Mouse (Mus musculus): Measurements from ENCODE around the gene Efna1. TPM values are rescaled to one million over a fixed set of nuclear protein-coding genes. Genes with fewer than 3 reads are reported as not detected.

The Efna1 gene
- 9.5 and 11.0 TPM in 2 replicates for polyA plus RNA-seq (2016; fragmentation: Nextera tagmentation; extraction: Ambion mirVana)

DNA sequence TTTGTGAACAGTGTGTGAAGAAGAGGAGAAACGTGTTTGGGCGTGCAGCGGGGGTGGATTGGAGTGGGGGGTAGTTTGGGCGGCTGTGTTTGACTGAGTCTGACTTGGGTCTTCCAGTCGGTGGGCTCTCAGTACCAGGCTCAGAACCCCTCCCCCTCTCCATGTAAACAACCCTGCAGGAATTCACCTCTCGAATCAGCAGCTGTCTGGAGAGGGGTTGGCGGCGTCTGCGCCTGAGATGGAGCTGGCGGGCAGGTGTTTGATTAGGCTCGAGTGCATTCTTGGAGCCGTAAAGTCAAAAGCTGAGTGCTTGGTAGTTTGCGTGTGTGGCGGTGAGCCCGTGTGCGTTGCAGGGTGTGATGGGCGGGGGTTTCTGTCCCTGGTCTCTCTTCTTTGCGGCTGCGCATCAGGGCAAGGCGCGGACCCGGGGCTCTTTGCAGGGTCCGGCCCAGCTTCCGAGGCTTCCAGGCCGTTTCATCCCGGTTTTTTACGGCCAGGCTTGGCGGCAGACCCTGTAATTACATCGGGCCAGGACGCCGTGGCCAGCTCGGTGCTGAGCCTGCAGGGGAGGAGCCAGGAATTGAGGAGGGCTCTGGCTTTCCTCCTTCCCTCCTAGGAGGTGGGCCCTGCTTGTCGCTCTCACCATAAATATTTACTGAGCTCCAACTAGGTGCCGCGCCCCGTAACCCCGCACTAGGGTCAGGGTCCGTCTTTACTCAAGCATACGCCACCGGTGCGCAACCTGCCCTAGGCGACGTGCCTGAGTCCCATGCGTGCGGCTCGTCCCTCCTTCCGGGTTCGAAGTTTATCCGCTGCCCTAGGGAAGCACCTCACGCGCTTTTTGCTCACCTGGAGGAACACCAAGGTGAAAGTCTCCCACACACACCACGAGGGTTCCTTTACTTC, at the start of gene Efna1:
Gene Efna1 (minus strand): TSS at position 537 of the 906 bp plus-strand sequence.
- H3K4me1 ChIP-seq, result peaks cover 41% of the 10 kb centered on the region
- H3K4me3 ChIP-seq, result peak within 1 kb of the TSS; percentile 45
- no peaks in the 10 kb centered on the region for H3K9me3 ChIP-seq
- H3K9ac ChIP-seq (replicated peaks), result peak within 1 kb of the TSS; percentile 48
- under 1% methylated on average over 52 of the region's 52 CpGs for WGBS
- no peak within 1 kb of the TSS for H3K27ac ChIP-seq (replicated peaks)
- peak within 1 kb of the TSS; percentile 74 for H3K4me2 ChIP-seq (replicated peaks)
- H3K36me3 ChIP-seq, result no peaks in the 10 kb centered on the region
- peak; percentile 13 for ATAC-seq (ENCODE audit: low FRiP score, low read depth)
- H3K27me3 ChIP-seq, result peaks cover 70% of the 10 kb centered on the region

DNA sequence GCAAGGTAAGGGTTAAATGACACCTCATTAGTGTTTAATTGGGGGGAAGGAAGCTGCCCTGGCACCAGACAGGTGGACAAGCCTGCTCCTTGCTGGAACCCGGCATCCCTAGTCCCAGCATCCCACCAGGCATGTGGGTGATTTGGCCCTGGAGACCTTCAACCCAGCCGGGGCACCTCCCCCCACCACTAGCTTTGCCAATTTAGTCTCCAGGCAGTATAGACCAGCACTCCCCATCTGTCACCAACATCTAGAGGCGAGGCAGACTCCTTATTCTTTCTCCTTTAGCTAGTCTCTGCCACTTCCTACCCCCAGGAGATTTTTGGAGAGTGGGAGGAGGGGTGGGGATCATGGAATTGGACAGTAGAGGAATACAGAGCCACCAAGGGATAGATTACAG, 49.4 kb upstream of the Efna1 start:
- H3K27me3 ChIP-seq, result peaks cover 71% of the 10 kb centered on the region
- H3K9ac ChIP-seq (replicated peaks), result no peak overlapping the region
- H3K4me1 ChIP-seq, result peaks cover 41% of the 10 kb centered on the region
- peaks cover 18% of the 10 kb centered on the region for H3K36me3 ChIP-seq
- H3K9me3 ChIP-seq, result no peaks in the 10 kb centered on the region
- WGBS, result 66% methylated on average over 3 of the region's 3 CpGs
- no peak overlapping the region for H3K4me2 ChIP-seq (replicated peaks)
- ATAC-seq (ENCODE audit: low FRiP score, low read depth), result no peak
- H3K27ac ChIP-seq (replicated peaks), result no peak overlapping the region
- no peak overlapping the region for H3K4me3 ChIP-seq

DNA sequence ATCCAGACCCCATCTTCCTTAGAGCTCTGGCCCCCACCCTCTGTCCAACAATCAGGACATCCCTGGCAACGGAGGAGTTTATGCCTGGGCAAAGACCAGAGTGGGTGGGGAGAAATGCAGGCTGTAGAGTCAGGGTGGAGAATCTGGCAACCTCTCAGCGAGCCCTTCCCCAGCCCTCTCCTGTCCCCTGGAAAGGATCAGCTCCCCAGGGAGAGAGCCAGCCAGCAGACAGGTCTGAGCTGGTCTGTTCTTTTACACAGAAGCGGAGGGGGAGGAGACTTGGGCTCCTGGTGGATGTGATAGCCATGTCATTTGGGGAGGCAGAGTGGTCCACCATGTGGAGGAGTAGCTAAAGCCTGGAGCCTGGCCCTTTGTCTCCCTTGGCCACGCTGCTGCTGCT, 47.7 kb upstream of the Efna1 start:
- H3K27ac ChIP-seq (replicated peaks), result no peak overlapping the region
- no peak overlapping the region for H3K4me3 ChIP-seq
- no peak for ATAC-seq (ENCODE audit: low FRiP score, low read depth)
- H3K36me3 ChIP-seq, result peaks cover 6% of the 10 kb centered on the region
- H3K9ac ChIP-seq (replicated peaks), result no peak overlapping the region
- H3K4me1 ChIP-seq, result peaks cover 39% of the 10 kb centered on the region
- H3K4me2 ChIP-seq (replicated peaks), result no peak overlapping the region
- no peaks in the 10 kb centered on the region for H3K9me3 ChIP-seq
- H3K27me3 ChIP-seq, result peaks cover 61% of the 10 kb centered on the region
- 10% methylated on average over 4 of the region's 4 CpGs for WGBS

DNA sequence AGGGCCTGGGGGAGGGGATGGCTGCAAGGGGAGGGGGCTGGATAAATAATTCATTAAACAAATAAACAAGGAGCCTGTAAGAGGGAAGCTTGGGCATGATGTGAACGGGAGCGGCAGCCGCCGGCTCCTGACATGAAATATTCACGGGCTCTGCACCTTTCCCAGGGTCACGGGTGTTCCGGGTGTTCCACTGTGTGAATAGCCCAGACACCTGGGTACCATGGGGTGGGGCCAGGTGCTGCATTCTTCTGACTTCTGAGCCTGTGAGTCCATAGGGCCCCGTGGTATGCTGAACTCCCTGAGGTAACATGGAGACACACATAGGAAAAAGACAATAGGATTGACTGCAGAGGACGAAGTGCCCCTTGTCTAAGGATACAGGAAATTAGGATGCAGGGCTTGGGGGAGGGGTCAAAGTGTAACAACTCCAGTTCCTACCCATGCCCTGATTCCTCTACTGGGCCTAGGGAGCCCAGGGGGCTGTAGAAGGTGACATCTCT, 46.5 kb upstream of the Efna1 start:
- no peak for ATAC-seq (ENCODE audit: low FRiP score, low read depth)
- Histone ChIP-seq H3K9ac (replicated peaks) (no peak overlapping the region), H3K4me1 (peaks cover 37% of the 10 kb centered on the region), H3K27me3 (peaks cover 62% of the 10 kb centered on the region), H3K9me3 (no peaks in the 10 kb centered on the region), H3K27ac (replicated peaks) (peak overlapping the region; percentile 43), H3K36me3 (no peaks in the 10 kb centered on the region), H3K4me2 (replicated peaks) (no peak overlapping the region), H3K4me3 (no peak overlapping the region)
- WGBS, result 58% methylated on average over 9 of the region's 9 CpGs

DNA sequence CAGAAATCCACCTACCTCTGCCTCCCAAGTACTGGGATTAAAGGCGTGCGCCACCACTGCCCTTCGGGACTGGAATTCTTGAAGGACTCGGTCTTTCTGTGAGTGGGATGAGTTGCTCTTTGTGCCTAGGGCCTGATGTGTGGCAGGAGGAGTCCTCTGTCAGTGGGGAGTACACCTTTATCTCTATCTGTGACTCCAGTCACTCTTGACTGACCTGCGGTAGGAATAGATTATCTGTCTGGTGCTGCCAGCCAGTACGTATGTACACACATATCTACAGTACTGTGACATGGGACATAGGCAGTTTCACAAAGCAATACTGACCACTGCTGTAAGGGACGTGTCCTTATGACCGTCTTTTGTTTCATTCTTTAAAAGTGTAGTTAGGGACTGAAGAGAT, 44.9 kb upstream of the Efna1 start:
- Histone ChIP-seq H3K4me2 (replicated peaks) (no peak overlapping the region), H3K4me3 (no peak overlapping the region), H3K9me3 (no peaks in the 10 kb centered on the region), H3K27ac (replicated peaks) (no peak overlapping the region), H3K4me1 (peaks cover 37% of the 10 kb centered on the region), H3K27me3 (peaks cover 71% of the 10 kb centered on the region), H3K9ac (replicated peaks) (no peak overlapping the region), H3K36me3 (no peaks in the 10 kb centered on the region)
- 90% methylated on average over 8 of the region's 8 CpGs for WGBS
- ATAC-seq (ENCODE audit: low FRiP score, low read depth), result no peak

DNA sequence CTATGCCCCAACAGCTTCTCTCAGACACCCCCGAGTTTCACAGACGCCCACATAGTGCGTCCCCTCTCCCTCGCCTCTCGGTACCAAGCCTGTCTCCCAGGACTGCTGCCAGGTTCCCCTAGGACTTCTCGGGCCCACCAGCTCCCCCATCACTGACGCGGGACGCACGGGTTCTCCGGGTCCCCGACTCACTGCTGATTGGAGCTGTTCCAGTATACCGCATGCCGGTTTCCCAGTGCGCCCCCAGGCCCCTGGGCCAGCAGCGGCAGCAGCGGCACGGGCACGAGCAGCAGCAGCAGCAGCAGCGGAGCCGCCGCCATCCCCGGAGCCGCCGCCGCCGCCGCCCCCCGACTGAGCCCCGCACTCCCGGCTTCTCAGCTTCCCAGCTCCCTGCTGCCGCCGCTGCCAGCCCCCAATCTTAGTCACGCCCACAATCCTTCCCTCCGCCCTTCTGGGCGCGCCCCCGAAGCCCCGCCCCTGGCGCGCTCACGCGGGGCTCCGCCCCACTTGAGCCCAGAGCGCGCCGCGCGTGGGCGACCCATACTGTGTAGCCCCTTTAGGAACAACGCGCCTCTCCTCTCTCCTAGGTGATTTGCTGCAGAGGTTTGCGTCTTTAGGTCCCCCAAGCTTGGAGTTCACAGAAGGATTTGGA, 41.7 kb upstream of the Efna1 start, which contains the start of gene Efna3:
Gene Efna3 (minus strand): TSS at position 452 of the 652 bp plus-strand sequence.
- peak within 1 kb of the TSS; percentile 93 for H3K4me2 ChIP-seq (replicated peaks)
- peak within 1 kb of the TSS; percentile 72 for H3K27ac ChIP-seq (replicated peaks)
- H3K36me3 ChIP-seq, result no peaks in the 10 kb centered on the region
- peaks cover 79% of the 10 kb centered on the region for H3K27me3 ChIP-seq
- peaks cover 45% of the 10 kb centered on the region for H3K4me1 ChIP-seq
- H3K9me3 ChIP-seq, result no peaks in the 10 kb centered on the region
- ATAC-seq (ENCODE audit: low FRiP score, low read depth), result peak; percentile 20; the same call in 1 of the 2 replicates
- peak within 1 kb of the TSS; percentile 69 for H3K4me3 ChIP-seq
- WGBS, result under 1% methylated on average over 43 of the region's 53 CpGs
- H3K9ac ChIP-seq (replicated peaks), result peak within 1 kb of the TSS; percentile 58

DNA sequence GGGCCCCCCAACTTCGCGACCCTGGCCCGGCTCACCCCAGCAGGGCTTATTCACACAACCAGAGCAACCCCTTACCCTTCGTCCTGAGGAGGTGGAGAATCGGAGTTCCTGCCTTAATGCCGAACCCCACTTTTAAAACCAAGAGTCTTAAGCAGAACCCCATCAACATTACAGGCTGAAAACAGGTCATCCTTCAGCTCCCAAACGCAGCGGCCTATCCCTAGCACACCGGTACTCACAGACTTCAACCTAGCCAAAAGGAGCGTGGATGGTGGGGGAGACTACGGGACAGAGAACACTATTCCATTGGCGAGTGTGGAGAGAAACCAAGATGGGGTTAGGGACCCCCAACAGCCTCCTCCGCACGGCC, 41.2 kb upstream of the Efna1 start:
- Histone ChIP-seq H3K9me3 (no peaks in the 10 kb centered on the region), H3K4me1 (peaks cover 50% of the 10 kb centered on the region), H3K27me3 (peaks cover 79% of the 10 kb centered on the region), H3K36me3 (no peaks in the 10 kb centered on the region), H3K9ac (replicated peaks) (peak overlapping the region; percentile 58), H3K4me3 (peak overlapping the region; percentile 69), H3K27ac (replicated peaks) (peak overlapping the region; percentile 72), H3K4me2 (replicated peaks) (peak overlapping the region; percentile 93)
- WGBS, result 2% methylated on average over 14 of the region's 14 CpGs
- ATAC-seq (ENCODE audit: low FRiP score, low read depth), result no peak

DNA sequence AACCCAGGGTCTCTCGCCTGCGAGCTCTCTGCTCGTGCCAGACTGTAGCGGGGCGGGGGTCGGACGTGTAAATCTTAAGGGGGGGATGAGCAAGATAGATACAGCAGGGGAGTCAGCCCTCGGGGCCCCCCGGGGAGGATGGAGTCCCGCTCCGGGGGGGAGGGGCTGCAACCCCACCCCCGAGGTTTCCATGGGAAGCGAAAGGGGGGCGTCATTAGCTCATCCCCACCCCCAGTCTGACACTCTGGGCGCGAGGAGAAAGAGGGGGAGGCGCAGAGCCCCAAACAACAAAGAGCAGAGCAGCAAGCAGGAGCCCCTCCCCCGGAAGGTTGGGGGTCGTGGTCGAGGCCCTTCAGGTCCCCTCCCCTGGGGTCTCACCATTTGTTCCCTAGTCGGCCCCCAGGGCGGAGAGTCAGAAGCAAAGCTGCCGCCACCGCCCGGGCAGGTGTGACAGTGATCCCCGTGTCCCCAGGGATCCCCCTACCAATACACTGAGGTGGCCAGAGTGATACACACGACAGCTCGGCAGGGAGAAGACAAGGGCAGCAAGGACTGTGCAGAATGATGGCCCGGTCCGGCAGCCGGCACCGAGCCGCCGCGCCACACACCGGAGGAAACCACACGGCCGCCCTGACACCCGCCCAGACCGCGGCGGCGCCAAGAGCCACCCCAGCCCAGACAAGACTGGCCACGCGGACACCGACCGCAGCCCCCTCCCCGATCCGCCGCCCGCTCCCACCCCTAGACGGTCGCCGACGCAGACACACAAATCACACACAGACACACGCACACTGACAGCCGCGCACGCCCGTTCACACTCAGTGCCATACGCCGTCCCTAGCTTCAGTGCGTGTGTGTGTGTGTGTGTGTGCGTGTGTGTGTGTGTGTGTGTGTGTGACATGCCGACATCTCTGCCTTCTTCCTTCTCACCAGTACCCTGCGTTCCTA, 40.5 kb upstream of the Efna1 start:
- peak overlapping the region; percentile 69 for H3K4me3 ChIP-seq
- no peaks in the 10 kb centered on the region for H3K9me3 ChIP-seq
- no peaks in the 10 kb centered on the region for H3K36me3 ChIP-seq
- peaks cover 54% of the 10 kb centered on the region for H3K4me1 ChIP-seq
- peak; percentile 31 for ATAC-seq (ENCODE audit: low FRiP score, low read depth)
- peaks cover 83% of the 10 kb centered on the region for H3K27me3 ChIP-seq
- peak overlapping the region; percentile 93 for H3K4me2 ChIP-seq (replicated peaks)
- H3K9ac ChIP-seq (replicated peaks), result peak overlapping the region; percentile 58
- peak overlapping the region; percentile 72 for H3K27ac ChIP-seq (replicated peaks)
- under 1% methylated on average over 62 of the region's 66 CpGs for WGBS

DNA sequence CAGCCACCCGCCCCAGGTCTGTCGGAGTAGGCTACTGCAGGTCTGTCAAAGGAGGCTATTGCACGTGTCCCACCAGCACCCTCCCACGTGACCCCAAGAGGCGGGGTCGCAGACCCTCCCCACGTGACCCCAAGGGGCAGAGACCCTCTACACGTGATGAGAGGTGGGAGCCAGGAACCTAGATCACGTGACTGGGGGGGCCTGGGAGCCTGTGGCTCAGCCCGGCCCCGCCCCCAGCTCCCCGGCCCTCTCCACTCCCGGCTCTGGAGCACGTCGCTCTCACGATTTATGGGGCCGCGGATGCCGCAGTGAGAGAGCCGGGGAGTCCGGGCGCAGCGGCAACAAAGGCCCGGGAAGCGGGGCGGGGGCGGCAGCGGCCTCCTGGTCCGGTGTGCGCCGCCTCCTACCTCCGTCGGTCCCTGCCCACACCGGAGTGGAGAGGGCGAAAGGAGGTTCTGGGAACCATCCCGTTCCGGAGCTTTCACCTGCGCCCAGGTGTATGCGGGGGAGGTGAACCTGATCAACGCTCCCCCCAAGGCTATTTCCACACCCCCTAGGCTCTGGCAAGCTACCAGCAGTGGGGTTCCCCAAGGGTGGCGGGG, 39.7 kb upstream of the Efna1 start:
- peaks cover 62% of the 10 kb centered on the region for H3K4me1 ChIP-seq
- H3K27ac ChIP-seq (replicated peaks), result peak overlapping the region; percentile 72
- no peaks in the 10 kb centered on the region for H3K9me3 ChIP-seq
- H3K4me2 ChIP-seq (replicated peaks), result peak overlapping the region; percentile 93
- H3K36me3 ChIP-seq, result no peaks in the 10 kb centered on the region
- H3K9ac ChIP-seq (replicated peaks), result peak overlapping the region; percentile 58
- WGBS, result under 1% methylated on average over 39 of the region's 41 CpGs
- peak overlapping the region; percentile 69 for H3K4me3 ChIP-seq
- ATAC-seq (ENCODE audit: low FRiP score, low read depth), result no peak
- peaks cover 84% of the 10 kb centered on the region for H3K27me3 ChIP-seq

DNA sequence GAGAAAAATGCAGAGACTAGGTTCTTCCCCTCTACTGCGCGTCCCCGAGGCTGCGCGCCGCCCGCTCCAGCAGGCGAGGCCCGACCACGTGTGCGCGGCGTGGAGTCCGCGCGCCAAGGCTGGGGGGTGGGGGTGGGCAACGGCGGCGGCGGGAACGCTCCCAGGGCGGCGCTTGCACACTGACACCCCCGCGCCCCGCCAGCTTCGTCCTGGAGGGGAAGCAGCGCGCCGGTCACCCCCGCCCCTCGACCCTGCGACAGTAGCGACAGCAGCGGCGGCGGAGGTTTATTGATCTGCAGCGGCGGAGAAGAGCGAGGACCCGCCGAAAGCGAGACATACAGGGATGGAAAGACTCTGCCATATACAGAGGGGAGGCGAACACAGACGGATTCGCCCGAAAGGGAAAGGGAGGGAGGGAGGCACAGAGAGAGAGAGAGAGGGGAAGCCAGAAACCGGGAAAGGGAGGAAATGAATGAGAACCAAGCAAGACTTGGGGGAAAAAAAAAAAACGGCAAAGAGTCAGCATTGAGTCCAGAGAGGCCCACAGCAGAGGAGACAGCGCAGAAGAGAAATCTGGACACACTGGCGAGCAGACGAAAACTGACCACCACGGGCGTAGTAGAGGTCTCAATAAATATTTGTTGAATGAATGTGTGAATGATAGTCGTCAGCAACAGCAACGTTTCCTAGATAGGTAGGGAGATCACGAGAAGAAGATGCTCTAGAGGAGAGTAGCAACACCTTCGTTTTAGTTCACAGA, 38.8 kb upstream of the Efna1 start:
- Histone ChIP-seq H3K4me1 (peaks cover 71% of the 10 kb centered on the region), H3K27ac (replicated peaks) (peak overlapping the region; percentile 72; the same call in 1 of the 2 replicates), H3K4me3 (peak overlapping the region; percentile 69), H3K9ac (replicated peaks) (peak overlapping the region; percentile 43), H3K36me3 (no peaks in the 10 kb centered on the region), H3K4me2 (replicated peaks) (peak overlapping the region; percentile 93), H3K9me3 (no peaks in the 10 kb centered on the region), H3K27me3 (peaks cover 93% of the 10 kb centered on the region)
- 3% methylated on average over 58 of the region's 58 CpGs for WGBS
- no peak for ATAC-seq (ENCODE audit: low FRiP score, low read depth)
